Mouse (Mus musculus): Measurements from ENCODE around the gene Gm21981.

Gm21981 gene

DNA sequence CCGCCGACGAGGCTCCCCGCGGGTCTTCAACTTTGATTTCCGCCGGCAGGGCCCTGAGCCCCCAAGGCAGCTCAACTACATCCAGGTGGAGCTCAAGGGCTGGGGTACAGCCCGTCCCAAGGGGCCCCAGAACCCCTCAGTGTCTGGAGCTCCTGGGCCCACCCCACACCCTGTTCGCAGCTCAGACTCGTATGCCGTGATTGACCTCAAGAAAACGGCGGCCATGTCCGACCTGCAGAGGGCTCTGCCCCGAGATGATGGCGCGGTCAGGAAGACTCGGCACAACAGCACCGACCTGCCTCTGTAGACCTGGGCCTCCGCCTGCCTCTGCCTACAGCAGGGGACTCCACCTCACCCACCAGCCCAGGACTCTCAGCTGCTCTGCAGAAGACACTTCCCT, 9.3 kb upstream of the Gm21981 start:
- DNase-seq (ENCODE audit: low spot score in 2 of 2): no peak

DNA sequence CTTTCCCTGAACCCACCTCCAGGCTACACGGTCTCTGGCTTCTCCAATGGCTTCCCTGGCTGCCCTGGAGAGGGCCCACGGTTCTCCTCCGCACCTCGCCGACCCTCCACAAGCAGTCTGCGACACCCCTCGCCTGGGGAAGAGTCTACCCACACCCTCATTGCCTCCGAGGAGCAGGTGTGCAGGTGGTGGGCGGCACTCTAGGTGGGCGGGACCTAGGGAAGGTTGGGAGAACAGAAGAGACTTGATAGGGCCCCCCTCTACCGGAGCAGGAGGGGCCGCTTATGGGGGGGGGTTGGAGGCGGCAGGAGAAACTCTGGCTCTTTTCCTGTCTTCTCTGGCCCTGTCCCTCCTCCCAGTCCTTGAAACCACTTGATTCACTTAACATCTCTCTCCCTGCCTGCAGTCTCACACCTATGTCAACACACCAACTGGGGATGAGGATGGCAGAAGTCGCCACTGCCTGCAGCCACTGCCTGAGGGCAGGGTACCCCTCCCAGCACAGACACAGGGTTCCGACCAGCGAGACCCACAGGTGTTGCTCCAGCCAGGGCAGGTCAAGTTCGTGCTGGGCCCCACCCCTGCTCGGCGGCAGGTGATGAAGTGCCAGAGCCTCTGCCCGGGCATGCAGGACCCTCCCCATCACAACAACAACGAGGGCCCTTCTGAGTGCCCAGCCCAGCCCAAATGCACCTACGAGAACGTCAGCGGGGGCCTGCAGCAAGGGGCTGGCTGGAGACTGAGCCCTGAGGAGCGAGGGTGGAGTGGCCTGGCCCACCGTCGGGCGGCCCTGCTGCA, 8.5 kb upstream of the Gm21981 start:
- DNase-seq (ENCODE audit: low spot score in 2 of 2): no peak

DNA sequence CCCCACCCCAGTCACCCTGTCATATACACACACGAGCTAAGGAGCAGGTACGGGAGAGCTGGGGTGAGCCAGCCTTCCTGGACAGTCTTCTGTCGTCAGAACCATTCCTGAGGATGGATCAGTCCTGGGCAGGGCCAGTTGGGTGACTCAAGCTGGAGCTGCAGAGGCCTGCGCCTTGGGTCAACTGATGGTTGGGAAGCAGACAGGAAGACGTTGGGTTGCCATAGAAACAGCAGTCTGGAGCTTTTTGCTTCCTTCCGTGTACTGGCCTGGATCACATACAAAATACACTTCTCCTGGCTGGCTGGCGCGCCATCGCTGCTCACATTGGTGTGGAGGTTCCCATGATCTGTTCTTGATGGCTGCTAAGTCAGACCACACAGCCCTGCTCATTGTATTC, 7.5 kb upstream of the Gm21981 start:
- DNase-seq (ENCODE audit: low spot score in 2 of 2): no peak

DNA sequence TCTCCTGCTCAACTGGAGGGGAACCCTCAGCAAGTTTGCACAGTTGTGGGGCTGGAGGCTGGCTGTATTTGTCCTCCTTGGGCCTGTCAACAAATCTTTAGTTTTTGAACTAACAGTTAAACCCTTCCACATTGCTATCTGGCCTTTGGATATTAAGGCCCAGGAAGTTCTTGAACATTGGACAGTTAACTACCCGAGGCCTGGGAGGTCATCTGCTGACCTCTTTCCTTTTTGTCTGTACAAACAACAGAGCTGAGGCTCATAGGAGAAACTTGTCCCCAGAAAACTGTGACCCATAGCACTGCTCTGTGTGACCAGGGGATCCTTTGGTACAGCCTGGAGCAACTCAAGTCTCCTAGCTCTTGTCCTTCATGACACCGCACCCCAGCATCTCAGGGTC, 4.8 kb upstream of the Gm21981 start:
- no peak for DNase-seq (ENCODE audit: low spot score in 2 of 2)

DNA sequence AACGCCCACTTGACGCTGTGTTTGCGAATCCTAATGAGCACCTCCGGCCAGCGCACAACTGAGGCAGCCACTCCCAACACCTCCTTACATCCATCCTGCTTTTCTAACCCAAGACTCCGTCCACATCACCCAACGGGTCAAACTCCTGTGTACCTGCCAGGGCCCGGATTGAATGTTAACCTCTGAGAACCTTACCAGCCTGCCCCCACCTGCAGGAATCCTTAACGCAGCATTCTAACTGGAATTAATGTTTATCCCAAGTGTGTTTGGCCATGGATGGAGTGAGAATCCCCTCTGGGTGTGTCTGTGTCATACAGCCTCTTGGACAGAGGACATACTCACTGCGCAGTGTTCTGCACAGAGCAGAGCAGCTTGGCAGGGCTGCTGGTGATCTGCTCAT, 3.9 kb upstream of the Gm21981 start:
- no peak for DNase-seq (ENCODE audit: low spot score in 2 of 2)

DNA sequence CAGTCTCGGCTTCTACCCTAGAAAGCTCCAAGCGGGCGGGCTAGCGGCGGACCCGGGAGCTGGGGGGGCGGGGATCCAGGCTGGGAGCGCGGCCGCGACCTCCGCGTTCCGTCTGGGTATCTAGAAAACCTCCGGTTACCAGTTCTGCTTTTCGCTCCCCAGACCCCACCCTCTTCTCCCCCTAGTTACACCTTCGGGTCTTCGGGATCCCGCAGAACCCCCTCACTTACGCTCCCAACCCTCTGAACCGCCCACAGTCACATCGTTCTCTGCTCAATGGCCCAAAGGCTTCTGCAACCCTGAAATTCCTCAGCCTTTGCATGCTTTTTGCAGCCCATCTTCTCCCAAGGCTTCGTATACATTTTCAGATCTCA, 1.1 kb upstream of the Gm21981 start:
- no peak for DNase-seq (ENCODE audit: low spot score in 2 of 2)

DNA sequence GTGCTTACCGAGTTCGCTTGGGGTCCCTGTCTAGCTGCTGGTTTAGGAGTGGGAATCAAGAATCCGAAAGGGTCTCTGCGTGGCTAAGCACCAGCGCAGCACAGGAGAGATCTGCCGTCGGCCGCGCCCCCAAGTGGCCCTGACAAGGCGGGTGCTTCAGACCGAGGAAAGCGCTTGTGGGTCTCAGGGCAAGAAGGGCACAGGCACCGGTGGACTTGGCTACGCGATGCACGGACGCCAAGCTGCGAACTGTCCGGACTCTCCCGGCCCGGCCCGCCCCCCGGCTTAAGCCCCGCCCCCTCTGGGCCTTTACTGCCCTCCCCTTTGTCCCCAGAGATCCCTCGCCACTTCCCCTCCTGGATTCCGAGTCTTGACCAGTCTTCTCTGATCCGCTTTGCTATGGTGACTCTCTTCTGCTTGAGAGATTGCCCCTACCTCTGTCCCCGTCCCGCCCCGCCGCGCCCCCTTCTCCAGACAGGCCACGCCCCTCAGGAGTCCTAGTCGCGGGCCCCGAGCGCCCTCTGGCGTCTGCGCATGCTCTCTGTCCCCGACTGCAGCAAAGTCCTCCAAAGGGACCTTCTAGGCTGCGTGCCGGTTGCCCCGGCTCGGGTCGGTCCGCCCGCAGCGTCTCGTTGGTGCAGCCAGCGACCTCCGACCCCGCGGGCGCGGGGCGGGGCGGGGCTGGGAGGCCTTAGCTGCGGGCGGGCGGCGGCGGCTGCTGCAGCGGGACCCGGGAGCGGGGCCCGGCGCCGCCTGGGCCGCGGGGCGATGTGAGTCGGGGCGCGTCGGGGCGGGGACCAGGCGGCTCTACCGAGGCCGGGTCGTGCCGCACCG, 465 bp upstream of the Gm21981 start, which contains the start of gene Prickle4:
Gene Prickle4 (minus strand): TSS at position 234 of the 834 bp plus-strand sequence.
- DNase-seq (ENCODE audit: low spot score in 2 of 2): peak; percentile 89 to 93

DNA sequence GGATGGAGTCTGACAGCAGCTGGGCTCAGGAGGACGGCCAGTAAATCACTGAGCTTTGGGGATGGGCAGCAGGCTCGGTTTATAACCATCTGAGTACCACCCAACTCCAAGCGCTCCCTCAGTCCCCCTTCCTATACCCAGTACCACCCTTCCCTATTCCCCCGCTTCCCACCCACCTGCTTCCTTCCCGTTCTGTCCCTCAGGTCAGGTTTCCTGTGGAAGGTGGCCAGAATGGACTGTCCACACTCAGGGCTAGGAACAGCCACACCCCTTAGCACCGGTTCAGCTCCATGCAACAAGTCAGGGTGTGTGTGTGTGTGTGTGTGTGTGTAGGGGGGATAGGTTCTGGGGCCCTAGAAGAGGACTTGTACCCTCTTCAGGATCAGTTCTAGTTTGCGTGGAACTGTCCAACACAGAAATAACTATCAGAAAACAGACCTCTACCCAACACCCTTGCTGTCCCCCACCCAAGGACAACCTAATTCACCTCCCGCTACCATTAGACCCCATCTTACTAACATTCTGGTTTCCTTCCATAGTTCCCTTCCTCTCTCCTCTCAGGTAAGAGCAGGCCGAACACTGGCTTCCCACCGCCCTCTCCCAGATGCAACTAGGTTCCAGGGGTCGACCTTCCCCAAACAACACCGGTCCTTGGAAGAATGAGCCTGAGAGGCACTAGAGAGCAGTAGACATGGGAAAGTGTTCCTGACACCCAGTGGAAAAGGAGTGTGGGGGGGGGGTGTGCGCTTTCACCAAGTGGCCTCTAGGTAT, 399 bp downstream of the Gm21981 start:
- DNase-seq (ENCODE audit: low spot score in 2 of 2): no peak

DNA sequence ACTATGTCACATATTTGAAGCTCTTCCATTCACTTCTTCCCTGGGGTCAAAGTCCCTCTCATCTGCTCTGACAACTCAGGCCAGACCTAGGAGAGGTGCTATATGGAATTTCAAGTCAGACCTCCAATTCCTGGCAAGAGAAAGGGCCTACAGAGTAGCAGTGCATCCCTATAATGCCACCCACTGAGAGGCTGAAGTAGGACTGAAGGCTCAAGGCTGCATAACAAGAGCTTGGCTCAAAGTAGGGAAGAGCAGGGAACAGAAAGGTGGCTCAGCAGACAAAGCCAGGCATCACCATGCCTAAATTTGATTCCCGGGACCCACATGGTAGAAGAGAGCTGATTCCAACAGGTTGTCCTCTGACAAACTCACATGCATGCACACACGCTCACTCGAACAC, 2.6 kb downstream of the Gm21981 start:
- no peak for DNase-seq (ENCODE audit: low spot score in 2 of 2)

DNA sequence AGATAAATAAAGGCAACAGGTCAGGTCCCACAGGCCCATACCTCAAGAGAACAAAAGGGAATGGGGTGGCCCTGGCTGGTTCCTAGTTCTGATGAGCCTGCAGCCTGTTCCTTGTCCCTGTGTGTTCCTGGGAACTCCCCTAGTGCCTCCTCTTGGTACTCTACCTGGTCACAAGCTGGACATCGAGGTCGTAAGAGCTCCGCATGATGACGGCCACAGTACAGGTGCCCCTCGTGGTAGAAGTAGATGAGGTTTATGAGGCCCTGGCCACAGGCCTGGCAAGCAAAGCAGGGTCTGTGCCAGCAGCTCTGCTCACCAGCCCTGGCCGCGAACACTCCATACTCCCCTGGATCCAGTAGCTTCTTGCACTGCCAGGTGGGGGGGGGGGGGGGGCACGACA, 4.4 kb downstream of the Gm21981 start:
- DNase-seq (ENCODE audit: low spot score in 2 of 2): no peak

DNA sequence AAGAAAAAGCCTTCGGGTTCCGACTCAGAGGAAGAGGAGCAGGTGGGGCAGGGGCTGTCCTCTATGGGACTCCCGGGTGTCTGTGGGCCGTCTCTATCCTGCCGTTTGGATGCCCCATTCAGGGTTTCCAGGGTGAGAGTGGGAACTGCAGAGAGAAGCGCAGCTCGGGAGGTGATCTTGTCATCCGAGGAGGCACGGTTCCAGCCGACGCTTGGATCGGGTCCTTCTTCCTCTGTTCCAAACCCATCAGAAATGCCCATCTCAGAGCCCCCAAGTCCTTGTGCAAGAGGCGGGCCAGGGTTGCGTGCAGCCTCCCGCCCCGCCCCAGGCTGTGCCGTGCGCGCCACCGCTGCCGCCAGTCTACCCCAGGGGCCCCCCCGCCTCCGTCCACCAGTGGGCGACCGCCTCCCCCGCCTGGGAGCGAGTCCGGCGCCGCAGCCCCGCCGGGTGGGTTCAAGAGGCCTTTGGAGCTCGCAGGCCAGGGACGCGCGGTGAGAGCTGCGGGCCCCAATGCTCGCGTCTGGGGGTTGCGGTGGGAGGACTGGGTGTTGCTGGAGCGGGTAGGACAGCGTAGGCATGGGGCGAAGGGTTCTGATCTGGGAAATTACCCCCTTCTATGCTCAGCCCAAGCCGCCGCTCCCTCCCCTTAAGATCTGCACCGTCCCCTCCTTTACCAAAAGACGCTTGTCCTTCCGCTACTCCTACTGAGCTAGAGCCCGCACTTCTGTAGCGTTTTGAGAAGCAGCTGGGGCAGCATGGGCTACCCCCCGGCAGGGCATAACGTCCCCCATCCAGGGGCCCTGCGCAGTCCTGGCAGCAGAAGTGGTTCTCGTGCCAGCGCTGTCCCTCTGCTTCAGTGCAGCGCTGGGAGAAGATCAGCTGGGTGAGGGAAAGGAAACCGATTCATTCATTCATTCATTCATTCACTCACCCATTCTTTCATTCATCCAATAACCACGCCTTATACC, 5.4 kb downstream of the Gm21981 start, which contains the start of gene Frs3:
Gene Frs3 (plus strand): TSS at position 423 of the 968 bp plus-strand sequence.
- peak; percentile 68 to 75 for DNase-seq (ENCODE audit: low spot score in 2 of 2)

DNA sequence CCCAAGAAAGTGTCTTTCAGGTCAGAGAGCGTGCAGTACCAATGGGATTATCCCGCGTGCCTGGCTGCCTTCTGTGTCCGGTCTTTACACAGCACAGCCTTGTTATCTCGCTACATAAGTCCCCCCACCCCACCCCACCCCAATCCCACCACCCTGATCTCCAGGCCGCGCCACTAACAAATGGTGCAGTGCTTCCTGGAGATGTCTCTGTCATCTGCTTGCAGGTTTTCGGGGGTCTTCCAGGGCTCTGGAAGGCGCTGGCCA, 6.0 kb downstream of the Gm21981 start, which contains the start of gene Tomm6:
Gene Tomm6 (minus strand): TSS at position 43 of the 264 bp plus-strand sequence.
- DNase-seq (ENCODE audit: low spot score in 2 of 2): no peak

DNA sequence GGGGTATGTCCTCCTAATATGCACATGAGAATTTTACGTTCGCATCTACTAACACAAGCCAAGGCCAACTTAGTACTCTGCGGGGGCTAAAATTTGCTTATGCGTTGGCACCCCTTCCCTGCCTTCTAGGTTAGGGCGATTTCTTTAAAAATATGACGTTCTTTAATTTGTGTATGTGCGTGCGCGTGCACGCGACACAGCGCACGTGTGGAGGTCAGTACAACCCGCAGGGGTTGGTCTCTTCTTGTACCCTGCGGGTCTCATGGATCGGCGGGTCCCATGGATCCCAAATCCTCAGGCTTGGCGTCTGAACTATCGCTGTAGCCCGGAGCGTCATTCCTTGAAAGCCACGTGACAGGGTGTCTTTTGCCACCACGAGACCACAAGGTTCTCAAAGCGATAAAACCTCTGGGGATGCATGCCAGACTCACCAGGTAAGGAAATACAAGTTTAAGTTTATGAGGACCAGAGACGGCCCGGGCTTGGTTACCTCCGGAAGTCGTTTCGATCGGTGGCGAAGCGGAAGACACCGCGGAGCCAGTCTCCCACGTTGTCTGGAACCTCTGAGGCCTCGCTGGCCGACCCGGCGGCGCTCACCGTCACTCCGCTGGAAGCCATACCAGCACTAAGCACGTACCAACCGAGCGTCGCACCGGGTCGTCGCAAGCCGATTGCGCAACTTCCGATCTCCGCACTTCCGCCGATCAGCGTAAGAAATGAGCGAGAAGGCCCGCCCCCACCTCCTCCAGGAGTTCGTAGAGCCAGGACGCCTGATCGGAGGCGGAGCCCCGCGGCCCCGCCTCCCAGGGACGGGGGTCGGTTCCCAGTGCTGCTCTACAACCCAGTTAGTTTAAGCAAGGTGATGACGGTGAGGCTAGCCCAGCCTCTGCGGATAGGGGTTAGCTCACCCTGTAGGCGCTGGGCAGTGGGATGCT, 6.6 kb downstream of the Gm21981 start:
- peak; percentile 96 to 97 for DNase-seq (ENCODE audit: low spot score in 2 of 2)

DNA sequence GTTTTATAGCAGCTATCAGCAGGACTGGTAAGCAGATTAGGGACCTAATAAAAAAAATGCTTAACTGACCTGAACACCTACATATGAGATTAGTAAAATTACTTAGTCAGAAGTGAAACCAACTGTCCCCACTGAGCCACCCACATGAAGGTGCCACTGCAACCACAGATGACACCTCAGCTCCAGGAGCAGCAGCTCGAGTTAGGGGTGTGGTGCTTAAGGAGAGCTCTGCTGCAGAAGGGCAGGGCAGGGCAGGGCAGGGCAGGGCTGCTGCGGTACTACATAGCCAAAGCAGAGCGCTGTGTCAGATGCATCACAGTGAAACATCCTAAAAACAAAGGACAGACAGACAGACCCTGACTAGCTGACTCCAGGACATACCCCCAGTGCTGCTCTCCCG, 11.4 kb downstream of the Gm21981 start:
- no peak for DNase-seq (ENCODE audit: low spot score in 2 of 2)

DNA sequence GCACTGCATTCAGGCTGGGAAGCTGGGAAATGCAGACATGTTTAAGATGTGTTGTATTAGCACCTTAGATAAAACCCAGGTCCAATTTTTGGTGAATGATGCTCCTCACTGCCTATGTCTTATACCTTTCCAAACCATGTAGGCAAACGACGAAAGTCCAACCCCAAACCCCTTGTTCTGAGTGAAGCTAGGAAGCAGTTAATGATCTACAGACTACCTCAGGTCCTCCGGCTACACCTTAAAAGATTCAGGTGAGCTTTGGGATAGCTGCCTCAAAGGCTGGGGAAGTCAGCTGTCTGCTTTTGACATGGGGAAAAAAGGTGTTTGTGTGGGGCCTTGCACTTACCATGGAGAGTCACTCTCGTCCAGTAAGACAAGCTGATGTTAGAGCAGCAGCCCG, 15.6 kb downstream of the Gm21981 start:
- DNase-seq (ENCODE audit: low spot score in 2 of 2): no peak

DNA sequence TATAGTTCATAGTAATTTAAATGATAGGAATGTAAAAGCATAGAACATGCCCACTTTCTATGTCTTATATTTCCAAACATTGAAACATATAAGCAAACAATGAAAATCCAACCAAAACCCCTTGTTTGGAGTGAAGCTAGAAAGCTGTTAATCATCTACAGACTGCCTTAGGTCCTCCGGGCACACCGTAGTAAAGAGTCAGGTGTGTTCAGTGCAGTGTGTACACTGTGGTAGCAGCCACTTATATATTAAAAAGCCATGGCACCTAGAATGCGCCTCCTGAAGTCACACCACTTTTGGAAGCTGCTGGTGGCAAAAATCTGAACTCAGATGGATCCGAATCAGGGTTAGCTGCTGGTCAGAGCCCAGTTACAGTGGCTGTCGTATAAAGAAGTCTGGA, 16.0 kb downstream of the Gm21981 start:
- no peak for DNase-seq (ENCODE audit: low spot score in 2 of 2)

DNA sequence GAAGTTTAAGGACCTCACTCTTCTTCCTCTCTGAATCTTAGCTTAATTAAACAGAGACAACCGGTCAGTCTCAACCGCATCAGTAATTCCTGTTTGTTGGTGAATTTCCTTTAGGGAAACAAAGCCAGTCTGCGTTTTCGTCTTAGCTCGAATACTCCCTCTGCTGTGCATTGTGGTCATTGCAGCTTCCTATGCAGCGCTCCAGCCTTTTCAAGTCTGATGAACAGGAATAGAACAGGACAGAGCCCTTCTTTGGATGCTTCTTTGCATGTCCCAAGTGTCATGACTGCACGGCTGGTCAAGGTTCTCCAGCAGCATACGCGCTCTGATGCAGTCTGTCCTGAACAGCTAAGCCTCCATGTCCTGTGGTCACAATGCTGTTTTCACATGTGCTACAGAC, 17.7 kb downstream of the Gm21981 start:
- DNase-seq (ENCODE audit: low spot score in 2 of 2): peak in 1 of 2 experiments; percentile 53

DNA sequence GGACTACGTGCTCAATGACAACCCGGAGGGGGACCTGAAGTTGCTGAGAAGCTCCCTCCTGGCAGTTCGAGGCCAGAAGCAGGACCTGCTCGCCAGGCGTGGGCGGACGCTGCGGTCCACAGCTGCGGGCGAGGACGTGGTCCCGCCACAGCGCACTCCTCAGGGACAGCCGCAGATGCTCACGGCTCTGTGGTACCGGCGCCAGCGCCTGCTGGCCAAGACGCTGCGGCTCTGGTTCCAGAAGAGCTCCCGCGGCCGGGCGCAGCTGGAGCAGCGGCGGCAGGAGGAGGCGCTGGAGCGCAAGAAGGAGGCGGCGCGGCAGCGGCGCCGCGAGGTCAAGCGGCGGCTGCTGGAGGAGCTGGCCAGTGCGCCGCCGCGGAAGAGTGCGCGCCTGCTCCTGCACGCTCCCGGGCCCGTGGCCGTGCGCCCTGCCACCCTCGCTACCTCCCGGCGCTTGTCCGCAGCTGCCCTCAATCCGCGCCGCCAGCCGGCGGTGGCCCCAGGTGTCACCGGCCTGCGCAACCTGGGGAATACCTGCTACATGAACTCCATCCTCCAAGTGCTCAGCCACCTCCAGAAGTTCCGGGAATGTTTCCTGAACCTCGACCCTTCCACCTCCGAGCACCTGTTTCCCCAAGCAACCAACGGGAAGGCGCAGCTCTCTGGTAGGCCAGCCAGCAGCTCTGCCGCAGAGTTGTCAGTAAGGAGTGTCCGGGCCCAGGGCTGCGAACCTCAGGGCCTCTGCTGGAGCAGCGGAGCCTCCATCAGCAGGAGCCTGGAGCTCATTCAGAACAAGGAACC, 21.7 kb downstream of the Gm21981 start:
- no peak for DNase-seq (ENCODE audit: low spot score in 2 of 2)

DNA sequence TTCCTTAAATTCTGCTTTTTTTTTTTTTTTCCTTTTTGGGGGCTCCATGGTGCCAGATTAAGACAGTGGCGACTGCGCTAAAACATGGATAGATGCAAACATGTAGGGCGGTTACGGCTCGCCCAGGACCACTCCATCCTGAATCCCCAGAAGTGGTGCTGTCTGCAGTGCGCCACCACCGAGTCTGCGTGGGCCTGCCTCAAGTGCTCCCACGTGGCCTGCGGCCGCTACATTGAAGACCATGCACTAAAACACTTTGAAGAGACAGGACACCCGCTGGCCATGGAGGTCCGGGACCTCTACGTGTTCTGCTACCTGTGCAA, 22.3 kb downstream of the Gm21981 start:
- DNase-seq (ENCODE audit: low spot score in 2 of 2): peak in 1 of 2 experiments; percentile 52
